Mouse (Mus musculus) embryonic facial prominence, embryonic 11.5 days (tissue): ENCODE results near the gene Btnl10. TPM values are rescaled to one million over a fixed set of nuclear protein-coding genes. Genes with fewer than 3 reads are reported as not detected.

Experiments used
- ATAC-seq: fragments of 200-750 bp; cut with Nextera tagmentation; replicated peaks from 2 replicates; pipeline ENCODE4 v1.8.0; 2017; ENCODE audit warnings: low read depth; ENCODE audit not compliant: insufficient number of reproducible peaks, low FRiP score, low TSS enrichment
- DNase-seq: peaks from one replicate; pipeline ENCODE4 v3.0.0-alpha.2; 2015; ENCODE audit warnings: low spot score
- H3K27ac ChIP-seq: fragments of 300-500 bp; sonication (generic); replicated peaks from 2 replicates; pipeline ENCODE4 v1.5.1; 2014; ENCODE audit warnings: mild to moderate bottlenecking, low read depth, low read length, control low read depth
- H3K27me3 ChIP-seq: fragments of 300-500 bp; sonication (generic); 2 replicates; pipeline ENCODE4 v1.6.1; 2014; ENCODE audit warnings: mild to moderate bottlenecking, low read length, moderate library complexity, mixed read lengths; ENCODE audit not compliant: control insufficient read depth, insufficient read depth
- H3K36me3 ChIP-seq: fragments of 300-500 bp; sonication (generic); replicated peaks from 2 replicates; pipeline ENCODE4 v1.6.1; 2014; ENCODE audit warnings: low read depth, mild to moderate bottlenecking, low read length, moderate library complexity, mixed read lengths; ENCODE audit not compliant: control insufficient read depth, insufficient read depth
- H3K4me1 ChIP-seq: fragments of 300-500 bp; sonication (generic); 2 replicates; pipeline ENCODE4 v1.6.1; 2014; ENCODE audit warnings: low read length, mixed read lengths; ENCODE audit not compliant: control insufficient read depth, insufficient read depth
- H3K4me2 ChIP-seq: fragments of 300-500 bp; sonication (generic); 2 replicates; pipeline ENCODE4 v1.6.1; 2014; ENCODE audit warnings: low read depth, mild to moderate bottlenecking, control low read depth, low read length, moderate library complexity
- H3K4me3 ChIP-seq: fragments of 300-500 bp; sonication (generic); 2 replicates; pipeline ENCODE4 v1.5.1; 2014; ENCODE audit warnings: low read depth, low read length, control low read depth
- H3K9ac ChIP-seq: fragments of 300-500 bp; sonication (generic); replicated peaks from 2 replicates; pipeline ENCODE4 v1.6.1; 2014; ENCODE audit warnings: mild to moderate bottlenecking, control low read depth, low read length
- H3K9me3 ChIP-seq: fragments of 300-500 bp; sonication (generic); replicated peaks from 2 replicates; pipeline ENCODE4 v1.6.1; 2016; ENCODE audit warnings: mild to moderate bottlenecking, low read length, inconsistent platforms, mixed read lengths; ENCODE audit not compliant: control insufficient read depth
- WGBS: fragments of 180-500 bp; shearing (Covaris S2); extraction: QIAGEN DNeasy Blood & Tissue Kit; methylation state at CpG from one replicate; pipeline ENCODE4 v1.1.7; 2014; 5-methylcytosine and 5-hydroxymethylcytosine counted together
- polyA plus RNA-seq: library from polyadenylated mRNA; unstranded; fragments of >200 nt; fragmentation: Nextera tagmentation; extraction: Ambion mirVana; gene quantifications from 2 replicates; pipeline ENCODE4 v1.2.1, GENCODE M21; 2014

Gene Btnl10
- 0.04 and 0.10 TPM in 2 replicates for polyA plus RNA-seq

DNA sequence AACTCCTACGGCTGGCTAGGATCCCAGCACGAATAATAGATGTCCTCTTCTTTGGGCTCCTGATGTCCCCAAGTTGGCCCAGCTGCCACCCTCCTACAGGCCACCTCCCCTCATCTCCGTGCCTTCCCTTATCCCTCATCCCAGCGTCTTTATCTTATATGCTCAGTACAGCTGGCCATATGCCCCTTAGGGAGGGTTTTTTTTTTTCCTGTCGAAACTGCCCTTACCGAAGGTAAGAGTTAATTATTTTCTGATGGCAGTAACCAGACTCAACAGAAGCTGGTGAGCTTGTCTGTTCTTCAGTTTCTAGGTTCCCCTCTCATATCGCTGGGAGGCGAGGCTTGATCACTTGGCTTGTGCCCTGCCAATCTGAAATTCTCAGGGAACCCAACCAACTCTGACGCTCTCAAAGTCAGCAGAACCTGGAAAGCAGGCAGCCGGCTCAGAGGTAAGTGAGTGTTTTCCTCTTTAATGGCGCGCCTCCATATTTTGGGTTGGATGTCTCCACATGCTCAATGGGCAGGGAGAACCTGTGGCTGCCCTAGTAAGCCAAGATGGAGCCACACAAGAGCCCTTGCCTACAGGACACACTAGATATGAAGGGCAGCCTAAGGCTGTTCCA lies at the start of gene Btnl10:
Gene Btnl10 (plus strand): TSS at position 164 of the 622 bp plus-strand sequence.
- Histone ChIP-seq H3K27me3 (no peaks in the 10 kb centered on the region), H3K4me2 (no peak within 1 kb of the TSS), H3K9me3 (no peaks in the 10 kb centered on the region), H3K4me1 (no peaks in the 10 kb centered on the region), H3K9ac (no peak within 1 kb of the TSS), H3K36me3 (no peaks in the 10 kb centered on the region), H3K4me3 (no peak within 1 kb of the TSS), H3K27ac (no peak within 1 kb of the TSS)
- DNase-seq: no peak
- ATAC-seq: no peak
- 71% methylated on average over 12 of the region's 12 CpGs for WGBS

DNA sequence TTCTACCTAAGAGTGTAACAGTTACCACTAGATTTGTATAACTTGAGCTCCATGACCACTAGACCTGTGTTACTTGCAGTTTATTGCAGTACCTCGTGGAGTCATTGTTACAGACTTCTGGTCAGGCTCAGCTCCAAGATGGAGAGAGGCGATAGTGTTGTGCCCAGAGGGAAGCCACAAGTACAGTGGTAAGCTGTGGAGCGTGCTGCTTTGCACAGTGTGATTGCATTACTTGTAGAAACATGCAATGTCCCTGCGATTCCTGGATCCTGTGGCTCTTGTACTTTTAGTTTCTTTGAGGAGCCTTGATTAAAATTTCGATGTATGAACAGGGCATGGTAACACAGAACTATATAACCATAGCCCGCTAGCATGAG lies 49.8 kb upstream of the Btnl10 start:
- H3K9me3 ChIP-seq: no peaks in the 10 kb centered on the region
- no peak for ATAC-seq
- peak overlapping the region; percentile 80 for H3K4me2 ChIP-seq
- WGBS: 84% methylated on average over 6 of the region's 6 CpGs
- H3K4me1 ChIP-seq: no peaks in the 10 kb centered on the region
- H3K27ac ChIP-seq: no peak overlapping the region
- DNase-seq: no peak
- H3K4me3 ChIP-seq: peak overlapping the region; percentile 76
- H3K36me3 ChIP-seq: no peaks in the 10 kb centered on the region
- H3K9ac ChIP-seq: peak overlapping the region; percentile 83; the same call in 1 of the 2 replicates
- H3K27me3 ChIP-seq: no peaks in the 10 kb centered on the region

DNA sequence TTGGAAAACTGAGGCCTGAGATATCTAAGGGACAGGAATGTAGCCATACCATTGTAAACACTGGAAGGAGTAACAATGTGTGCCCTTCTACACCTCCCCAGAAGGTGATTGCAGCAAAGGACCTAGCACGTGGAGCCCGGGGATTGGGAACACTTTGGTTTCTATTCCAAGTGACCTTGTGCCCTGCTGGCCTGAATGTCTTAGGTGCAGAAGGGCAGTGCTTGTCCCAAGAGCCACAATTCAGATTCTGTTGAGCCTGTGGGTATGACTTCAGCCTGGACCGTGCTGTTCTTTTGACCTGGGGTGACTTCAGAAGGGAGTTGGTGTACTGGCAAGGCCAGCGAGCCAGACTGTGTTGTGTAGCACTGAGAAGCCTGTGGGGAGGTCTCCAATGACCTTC lies 46.7 kb upstream of the Btnl10 start:
- Histone ChIP-seq H3K4me1 (no peaks in the 10 kb centered on the region), H3K9ac (no peak overlapping the region), H3K27ac (no peak overlapping the region), H3K4me2 (no peak overlapping the region), H3K36me3 (no peaks in the 10 kb centered on the region), H3K4me3 (no peak overlapping the region), H3K9me3 (no peaks in the 10 kb centered on the region), H3K27me3 (no peaks in the 10 kb centered on the region)
- DNase-seq: no peak
- ATAC-seq: no peak
- WGBS: 94% methylated on average over 4 of the region's 4 CpGs

DNA sequence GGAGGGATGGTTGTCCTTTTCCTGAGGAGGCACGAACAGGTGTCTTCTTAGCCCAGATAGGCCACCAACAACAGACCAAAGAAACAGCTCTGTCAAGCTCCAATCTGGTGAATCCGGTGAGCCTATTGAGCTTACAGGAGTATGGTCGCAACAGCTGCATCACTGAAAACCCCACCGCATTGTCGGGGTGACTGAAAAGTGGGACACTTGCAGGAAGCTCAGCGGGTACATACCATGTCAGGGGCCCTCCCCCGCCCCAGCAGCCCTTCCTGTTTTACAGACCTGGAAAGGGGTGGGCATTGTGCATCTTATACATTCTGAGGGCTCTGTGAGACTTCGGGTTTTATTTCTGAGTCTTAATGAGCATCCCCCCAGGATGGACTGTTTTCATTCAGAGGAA lies 34.0 kb upstream of the Btnl10 start:
- H3K4me3 ChIP-seq: no peak overlapping the region
- no peaks in the 10 kb centered on the region for H3K4me1 ChIP-seq
- H3K9me3 ChIP-seq: no peaks in the 10 kb centered on the region
- no peak overlapping the region for H3K4me2 ChIP-seq
- H3K27ac ChIP-seq: no peak overlapping the region
- H3K36me3 ChIP-seq: peaks cover 2% of the 10 kb centered on the region; the same call in 1 of the 2 replicates
- 86% methylated on average over 8 of the region's 8 CpGs for whole genome bisulfite sequencing
- ATAC-seq: no peak
- H3K27me3 ChIP-seq: no peaks in the 10 kb centered on the region
- H3K9ac ChIP-seq: no peak overlapping the region
- DNase-seq: no peak

DNA sequence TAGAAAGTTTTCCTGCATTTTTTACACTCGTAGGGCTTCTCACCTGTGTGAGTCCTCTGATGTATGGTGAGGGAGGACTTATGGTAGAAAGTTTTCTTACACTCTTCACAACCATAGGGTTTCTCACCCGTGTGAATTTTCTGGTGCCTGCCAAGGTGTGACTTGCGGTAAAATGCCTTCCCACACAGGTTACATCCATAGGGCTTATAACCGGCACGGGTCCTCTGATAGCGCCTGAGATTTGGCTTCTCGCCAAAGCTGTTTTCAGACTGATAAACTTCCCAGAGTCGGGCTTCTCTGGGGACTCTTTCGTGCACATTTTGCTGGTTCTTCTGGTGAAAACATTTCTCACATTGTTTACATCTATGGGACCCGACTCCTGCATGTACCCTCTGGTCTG lies 27.2 kb upstream of the Btnl10 start:
- no peak overlapping the region for H3K4me3 ChIP-seq
- DNase-seq (no peak), ATAC-seq (no peak)
- H3K4me2 ChIP-seq: no peak overlapping the region
- no peaks in the 10 kb centered on the region for H3K4me1 ChIP-seq
- H3K27me3 ChIP-seq: no peaks in the 10 kb centered on the region
- H3K36me3 ChIP-seq: peaks cover 8% of the 10 kb centered on the region
- H3K9me3 ChIP-seq: no peaks in the 10 kb centered on the region
- H3K9ac ChIP-seq: no peak overlapping the region
- 94% methylated on average over 10 of the region's 10 CpGs for WGBS
- no peak overlapping the region for H3K27ac ChIP-seq

DNA sequence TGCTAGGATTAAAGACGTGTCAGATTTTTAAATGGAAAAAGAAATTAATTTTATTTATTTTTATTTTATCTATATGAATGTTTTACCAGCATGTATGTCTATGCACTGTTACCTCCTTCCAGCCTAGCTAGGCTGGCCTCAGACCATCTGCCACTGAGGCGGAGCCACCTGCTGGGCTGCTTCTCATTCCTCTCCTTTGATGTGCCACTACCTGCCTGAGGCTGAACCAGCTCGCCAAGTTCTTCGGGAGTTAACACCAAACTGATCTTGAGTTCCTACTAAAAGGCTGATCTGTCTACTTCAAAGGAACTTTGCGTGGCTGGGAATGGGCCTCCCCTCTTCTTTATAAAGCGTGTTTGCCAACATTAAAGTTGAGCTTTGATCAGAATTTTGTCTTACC lies 23.3 kb upstream of the Btnl10 start:
- H3K4me1 ChIP-seq: no peaks in the 10 kb centered on the region
- 78% methylated on average over 6 of the region's 6 CpGs for WGBS
- no peaks in the 10 kb centered on the region for H3K27me3 ChIP-seq
- H3K36me3 ChIP-seq: peaks cover 8% of the 10 kb centered on the region
- no peak overlapping the region for H3K4me3 ChIP-seq
- DNase-seq (peak; percentile 9), ATAC-seq (no peak)
- no peaks in the 10 kb centered on the region for H3K9me3 ChIP-seq
- H3K9ac ChIP-seq: no peak overlapping the region
- no peak overlapping the region for H3K4me2 ChIP-seq
- no peak overlapping the region for H3K27ac ChIP-seq

DNA sequence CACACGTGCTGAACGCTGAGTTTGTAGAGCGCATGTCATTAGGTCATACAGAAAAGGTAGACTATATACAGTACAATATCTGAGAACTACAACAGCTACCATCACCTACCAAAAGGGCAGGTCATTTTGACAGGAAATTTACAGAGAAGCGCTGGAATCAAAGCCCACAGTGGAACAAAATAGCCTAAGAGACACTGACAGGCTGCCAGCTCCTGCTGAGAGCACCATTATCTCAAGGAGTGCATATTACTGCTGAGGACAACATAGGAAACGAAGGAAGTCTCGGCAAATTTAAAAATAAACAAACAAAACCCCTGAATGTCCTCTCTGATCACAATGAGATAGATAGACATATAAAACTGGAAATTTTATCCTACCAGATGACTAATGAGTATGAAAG lies 20.2 kb upstream of the Btnl10 start:
- H3K4me3 ChIP-seq: no peak overlapping the region
- 78% methylated on average over 6 of the region's 6 CpGs for WGBS
- no peaks in the 10 kb centered on the region for H3K9me3 ChIP-seq
- ATAC-seq (no peak), DNase-seq (no peak)
- no peak overlapping the region for H3K4me2 ChIP-seq
- peaks cover 2% of the 10 kb centered on the region; the same call in 1 of the 2 replicates for H3K36me3 ChIP-seq
- no peaks in the 10 kb centered on the region for H3K4me1 ChIP-seq
- no peak overlapping the region for H3K27ac ChIP-seq
- H3K27me3 ChIP-seq: no peaks in the 10 kb centered on the region
- H3K9ac ChIP-seq: no peak overlapping the region

DNA sequence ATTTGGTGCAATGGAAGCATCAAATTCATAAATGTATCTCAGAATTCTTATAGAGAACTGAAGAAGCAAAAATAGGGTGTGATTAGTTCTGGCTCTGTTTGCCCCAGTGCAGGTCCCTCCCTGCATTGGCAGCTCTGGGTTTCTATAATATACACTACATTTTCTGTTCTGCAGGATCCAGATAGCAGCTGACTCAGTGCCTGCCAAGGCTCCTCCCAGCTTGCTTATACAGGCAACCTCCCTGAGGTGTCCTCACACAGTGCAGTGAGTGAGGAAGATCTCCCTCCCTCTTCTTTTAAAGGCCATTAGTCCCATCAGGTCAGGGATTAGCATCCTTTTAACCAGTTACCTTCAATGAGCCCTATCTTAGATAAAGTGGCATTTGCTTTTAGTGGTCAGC lies 16.6 kb upstream of the Btnl10 start:
- no peak overlapping the region for H3K4me2 ChIP-seq
- no peak overlapping the region for H3K4me3 ChIP-seq
- DNase-seq (no peak), ATAC-seq (no peak)
- no peaks in the 10 kb centered on the region for H3K4me1 ChIP-seq
- H3K9me3 ChIP-seq: no peaks in the 10 kb centered on the region
- H3K27ac ChIP-seq: no peak overlapping the region
- no peaks in the 10 kb centered on the region for H3K36me3 ChIP-seq
- no peaks in the 10 kb centered on the region for H3K27me3 ChIP-seq
- no peak overlapping the region for H3K9ac ChIP-seq
